Mouse (Mus musculus): ENCODE results near the gene Defb20. TPM values are rescaled to one million over a fixed set of nuclear protein-coding genes. Genes with fewer than 3 reads are reported as not detected.
A peak's percentile ranks its signal among the peaks of the same experiment; 100 is the strongest.
"Not testable (repeated sequence)": the region's sequence is repeated elsewhere in the genome, so short reads cannot be mapped to it uniquely, and the experiment has no call there.

The Defb20 gene
- polyA plus RNA-seq (2012; ENCODE audit: insufficient read depth, insufficient read length, missing spikeins), result not detected in 2 replicates

DNA sequence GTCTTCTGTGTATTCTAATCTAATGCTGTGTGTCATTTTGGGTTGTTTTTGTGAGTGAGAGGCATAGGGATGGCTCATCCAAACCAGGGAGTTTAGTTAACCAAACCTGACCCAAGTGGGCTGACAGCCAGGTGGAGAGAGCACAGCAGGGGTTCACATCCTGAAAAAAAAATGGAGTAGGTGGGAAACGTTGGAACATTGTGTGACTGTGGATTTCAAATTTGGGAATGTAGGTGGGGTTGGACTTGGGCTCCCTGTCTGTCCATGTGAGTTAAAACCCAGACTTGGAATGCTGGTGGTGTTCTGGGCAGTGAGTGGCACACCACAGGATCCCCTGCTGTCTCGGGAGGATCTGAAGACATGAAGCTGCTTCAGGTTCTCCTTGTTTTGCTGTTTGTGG lies at the start of gene Defb20:
Gene Defb20 (plus strand): TSS at position 301 of the 400 bp plus-strand sequence.
- no peak within 1 kb of the TSS for H3K4me3 ChIP-seq (ENCODE audit: insufficient read depth, low read length)
- H3K27ac ChIP-seq (ENCODE audit: insufficient read depth, low read depth, low read length), result no peak within 1 kb of the TSS
- no peak for TF ChIP-seq POLR2A (IDR thresholded peaks at IDR 0.05; ENCODE audit: borderline replicate concordance, low read depth, low read length)
- TF ChIP-seq CTCF (IDR thresholded peaks at IDR 0.05; ENCODE audit: low read depth, low read length), result no peak
- H3K4me1 ChIP-seq (ENCODE audit: control insufficient read depth, insufficient read depth, low read length), result peaks cover 7% of the 10 kb centered on the region; the same call in 1 of the 2 replicates

DNA sequence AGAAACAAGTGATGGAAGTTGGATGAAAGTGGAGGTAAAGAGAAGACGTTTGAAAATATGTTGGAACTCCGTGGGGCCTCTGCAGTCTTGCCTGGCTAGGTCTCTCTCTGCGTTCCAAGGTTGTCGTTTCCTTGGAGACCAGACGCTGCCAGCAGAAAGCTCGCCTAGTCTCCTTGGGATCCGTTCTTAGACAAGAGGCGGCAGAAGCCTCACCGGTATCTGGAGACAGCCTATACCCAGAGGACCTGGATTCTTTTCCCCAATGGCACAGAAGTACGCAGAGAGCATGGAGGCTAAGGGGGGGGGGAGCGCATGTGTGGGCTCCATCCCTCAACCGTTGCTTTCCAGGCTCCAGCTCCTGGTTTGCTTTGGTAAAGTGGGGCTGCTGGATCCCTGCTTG lies 49.4 kb upstream of the Defb20 start:
- H3K4me3 ChIP-seq (ENCODE audit: insufficient read depth, low read length), result no peak overlapping the region
- H3K27ac ChIP-seq (ENCODE audit: insufficient read depth, low read depth, low read length), result no peak overlapping the region
- TF ChIP-seq CTCF (IDR thresholded peaks at IDR 0.05; ENCODE audit: low read depth, low read length) (no peak), POLR2A (IDR thresholded peaks at IDR 0.05; ENCODE audit: borderline replicate concordance, low read depth, low read length) (no peak)
- no peaks in the 10 kb centered on the region for H3K4me1 ChIP-seq (ENCODE audit: control insufficient read depth, insufficient read depth, low read length)

DNA sequence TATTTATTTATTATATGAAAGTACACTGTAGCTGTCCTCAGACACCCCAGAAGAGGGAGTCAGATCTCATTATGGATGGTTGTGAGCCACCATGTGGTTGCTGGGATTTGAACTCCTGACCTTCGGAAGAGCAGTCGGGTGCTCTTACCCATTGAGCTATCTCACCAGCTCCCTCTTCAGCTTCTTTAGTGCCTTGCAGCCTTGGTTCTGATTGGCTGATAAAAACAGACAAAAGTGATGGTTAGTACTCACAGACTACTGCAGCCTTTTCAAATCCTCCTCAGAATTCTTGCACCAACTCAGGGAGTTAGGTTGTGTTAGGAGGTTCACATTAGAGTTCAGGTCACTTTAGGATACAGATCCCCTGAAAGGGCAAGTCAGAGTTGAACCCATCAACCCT lies 48.4 kb upstream of the Defb20 start:
- H3K4me3 ChIP-seq (ENCODE audit: insufficient read depth, low read length); H3K27ac ChIP-seq (ENCODE audit: insufficient read depth, low read depth, low read length); H3K4me1 ChIP-seq (ENCODE audit: control insufficient read depth, insufficient read depth, low read length): not testable (repeated sequence)

DNA sequence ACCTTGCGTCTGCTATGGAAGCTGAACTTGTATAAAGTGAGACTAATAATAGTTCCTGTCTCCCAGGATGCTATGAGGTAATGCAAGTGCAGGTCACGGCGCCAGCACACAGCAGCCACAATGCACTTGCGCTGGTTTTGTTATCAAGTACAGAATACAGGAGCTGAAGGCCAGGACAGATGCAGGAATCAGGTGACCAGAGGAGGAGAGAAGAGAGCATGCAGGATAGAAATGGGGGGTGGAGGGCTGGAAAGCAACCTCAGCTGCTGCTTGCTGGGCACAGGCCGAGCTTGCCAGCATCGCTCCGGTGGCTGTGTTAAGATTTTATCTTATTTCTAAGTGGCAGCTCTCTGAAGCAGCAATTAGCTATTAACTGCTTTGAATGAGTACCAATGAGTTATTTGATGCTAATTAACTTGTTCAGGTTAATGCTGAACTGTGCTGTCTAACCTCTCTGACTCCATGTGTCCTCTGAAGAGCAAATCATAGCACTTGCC lies 40.4 kb upstream of the Defb20 start:
- Histone ChIP-seq H3K27ac (ENCODE audit: insufficient read depth, low read depth, low read length) (no peak overlapping the region), H3K4me1 (ENCODE audit: control insufficient read depth, insufficient read depth, low read length) (no peaks in the 10 kb centered on the region), H3K4me3 (ENCODE audit: insufficient read depth, low read length) (no peak overlapping the region)
- no peak for TF ChIP-seq CTCF (IDR thresholded peaks at IDR 0.05; ENCODE audit: low read depth, low read length)
- TF ChIP-seq POLR2A (IDR thresholded peaks at IDR 0.05; ENCODE audit: borderline replicate concordance, low read depth, low read length), result no peak

DNA sequence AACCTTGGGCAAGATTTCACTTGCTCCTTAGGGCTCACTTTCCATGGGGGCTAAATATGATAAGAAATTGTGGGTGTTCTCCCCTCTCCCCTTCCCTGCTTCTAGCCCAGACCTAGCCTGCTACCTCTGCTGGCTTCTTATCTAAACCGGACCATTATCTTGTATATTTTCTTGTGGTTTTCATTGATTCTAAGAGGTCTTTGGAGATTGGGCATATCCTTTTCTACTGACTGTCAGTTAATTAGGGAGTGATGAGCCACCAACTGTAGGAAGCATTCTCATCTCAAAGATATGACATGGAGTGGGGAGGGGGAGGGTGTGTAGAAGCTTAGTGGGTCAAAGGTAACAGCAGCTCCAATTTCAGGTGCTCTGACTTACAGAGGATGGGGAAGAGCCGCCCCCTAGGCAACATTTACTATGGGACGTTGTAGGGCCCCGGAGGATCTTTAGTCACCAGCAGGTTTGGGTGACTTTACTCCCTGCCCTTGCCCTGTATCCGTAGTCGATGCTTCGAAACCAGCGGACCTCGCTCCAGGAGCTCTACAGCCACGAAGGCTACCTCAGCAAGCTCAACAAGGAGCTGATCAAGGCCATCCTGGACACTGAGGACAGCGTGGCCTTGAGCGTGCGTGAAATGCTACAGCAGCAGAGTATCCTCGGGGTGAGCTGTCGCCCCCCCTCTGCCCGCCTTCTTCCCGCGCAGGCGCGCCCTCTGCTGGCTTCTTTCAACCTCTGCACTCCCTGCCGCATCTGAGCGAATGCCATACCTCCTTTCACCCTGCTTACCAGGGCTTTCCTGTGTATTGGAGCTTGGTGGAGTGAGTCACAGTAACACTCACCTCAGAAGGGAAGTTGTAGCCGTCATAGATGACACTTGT lies 39.6 kb upstream of the Defb20 start:
- peak overlapping the region; percentile 19 for H3K4me3 ChIP-seq (ENCODE audit: insufficient read depth, low read length)
- TF ChIP-seq POLR2A (IDR thresholded peaks at IDR 0.05; ENCODE audit: borderline replicate concordance, low read depth, low read length) (no peak), CTCF (IDR thresholded peaks at IDR 0.05; ENCODE audit: low read depth, low read length) (peak; percentile 82)
- no peak overlapping the region for H3K27ac ChIP-seq (ENCODE audit: insufficient read depth, low read depth, low read length)
- no peaks in the 10 kb centered on the region for H3K4me1 ChIP-seq (ENCODE audit: control insufficient read depth, insufficient read depth, low read length)

DNA sequence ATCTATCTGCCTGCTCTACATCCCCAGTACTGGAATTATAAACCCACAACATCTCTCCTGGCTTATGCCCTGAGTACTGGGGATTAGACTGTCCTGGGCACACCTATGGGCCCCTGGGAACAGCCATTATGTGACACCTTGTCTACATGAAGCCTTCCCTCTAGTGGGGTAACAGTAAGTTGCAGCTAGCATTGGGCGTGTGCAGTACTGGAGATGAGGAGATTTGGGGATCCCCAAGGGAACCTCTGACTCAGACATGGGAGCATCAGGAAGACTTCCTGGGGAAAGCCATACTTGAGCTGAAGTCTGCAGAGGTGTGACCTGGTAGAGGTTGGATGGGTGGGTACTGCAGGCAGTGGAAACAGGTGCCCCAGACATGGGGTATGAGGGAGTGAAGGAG lies 37.9 kb upstream of the Defb20 start:
- no peak overlapping the region for H3K27ac ChIP-seq (ENCODE audit: insufficient read depth, low read depth, low read length)
- H3K4me1 ChIP-seq (ENCODE audit: control insufficient read depth, insufficient read depth, low read length), result no peaks in the 10 kb centered on the region
- no peak overlapping the region for H3K4me3 ChIP-seq (ENCODE audit: insufficient read depth, low read length)
- TF ChIP-seq CTCF (IDR thresholded peaks at IDR 0.05; ENCODE audit: low read depth, low read length) (no peak), POLR2A (IDR thresholded peaks at IDR 0.05; ENCODE audit: borderline replicate concordance, low read depth, low read length) (no peak)

DNA sequence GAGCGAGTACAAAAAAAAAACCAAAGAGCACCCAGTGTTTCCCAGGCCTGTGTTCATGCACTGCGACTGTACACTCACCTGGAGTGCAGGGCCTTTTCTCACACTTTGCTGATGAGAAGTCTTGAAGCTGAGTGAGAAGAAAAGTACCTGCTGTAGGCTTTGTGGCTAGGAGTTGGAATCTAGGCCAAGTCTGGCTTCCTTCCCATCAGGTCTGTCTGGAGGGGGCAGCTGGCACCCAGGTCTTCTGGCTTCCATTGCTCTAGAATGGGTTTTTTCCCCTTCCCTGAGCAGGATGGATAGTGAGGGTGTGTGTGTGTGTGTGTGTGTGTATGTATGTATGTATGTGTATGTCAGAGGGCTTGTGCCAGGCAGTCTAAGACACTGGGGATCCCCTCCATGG lies 37.0 kb upstream of the Defb20 start:
- Histone ChIP-seq H3K27ac (ENCODE audit: insufficient read depth, low read depth, low read length) (no peak overlapping the region), H3K4me1 (ENCODE audit: control insufficient read depth, insufficient read depth, low read length) (no peaks in the 10 kb centered on the region), H3K4me3 (ENCODE audit: insufficient read depth, low read length) (no peak overlapping the region)
- TF ChIP-seq POLR2A (IDR thresholded peaks at IDR 0.05; ENCODE audit: borderline replicate concordance, low read depth, low read length), result no peak
- TF ChIP-seq CTCF (IDR thresholded peaks at IDR 0.05; ENCODE audit: low read depth, low read length), result no peak

DNA sequence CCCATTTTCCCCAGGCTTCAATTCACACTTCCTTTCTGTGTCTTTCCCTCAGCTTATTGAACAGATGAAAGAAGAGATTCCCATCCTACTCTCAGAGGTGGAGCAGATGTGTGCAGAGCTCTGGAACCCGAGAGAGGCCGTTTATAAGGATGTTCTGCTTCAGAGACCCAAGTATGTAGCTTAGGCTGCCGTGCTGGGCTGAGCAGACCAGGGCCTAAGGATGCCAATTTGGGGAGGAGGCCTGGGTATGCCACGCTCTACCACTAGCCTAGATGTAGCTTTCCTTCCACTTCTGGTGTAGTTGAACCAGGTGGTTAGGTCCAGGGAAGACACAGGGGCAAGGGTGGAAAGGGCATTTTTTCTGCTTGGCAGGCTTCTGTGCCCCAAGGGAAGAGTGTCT lies 34.5 kb upstream of the Defb20 start:
- Histone ChIP-seq H3K4me3 (ENCODE audit: insufficient read depth, low read length) (no peak overlapping the region), H3K27ac (ENCODE audit: insufficient read depth, low read depth, low read length) (no peak overlapping the region), H3K4me1 (ENCODE audit: control insufficient read depth, insufficient read depth, low read length) (no peaks in the 10 kb centered on the region)
- TF ChIP-seq CTCF (IDR thresholded peaks at IDR 0.05; ENCODE audit: low read depth, low read length), result no peak
- TF ChIP-seq POLR2A (IDR thresholded peaks at IDR 0.05; ENCODE audit: borderline replicate concordance, low read depth, low read length), result no peak

DNA sequence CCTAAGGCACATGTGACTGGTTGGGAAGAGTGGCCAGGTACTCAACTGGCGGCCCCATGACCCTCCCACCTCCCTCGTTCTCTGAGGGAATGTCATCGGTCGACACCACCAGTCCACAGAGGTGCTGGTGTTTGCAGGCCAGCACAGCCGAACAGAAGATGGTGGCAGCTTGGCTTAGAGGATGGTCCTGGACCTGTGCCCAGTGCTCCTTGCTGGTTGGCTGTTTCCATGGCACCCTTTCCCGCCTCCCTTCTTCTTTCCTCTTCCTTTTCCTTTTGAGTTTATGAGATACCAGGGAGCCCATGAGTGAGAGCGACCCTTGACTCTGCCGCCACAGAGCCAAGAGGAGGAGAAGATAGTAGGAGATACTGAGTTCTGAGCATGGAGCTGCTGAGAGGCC lies 33.6 kb upstream of the Defb20 start:
- H3K27ac ChIP-seq (ENCODE audit: insufficient read depth, low read depth, low read length), result no peak overlapping the region
- H3K4me3 ChIP-seq (ENCODE audit: insufficient read depth, low read length), result no peak overlapping the region
- H3K4me1 ChIP-seq (ENCODE audit: control insufficient read depth, insufficient read depth, low read length), result no peaks in the 10 kb centered on the region
- TF ChIP-seq POLR2A (IDR thresholded peaks at IDR 0.05; ENCODE audit: borderline replicate concordance, low read depth, low read length), result no peak
- TF ChIP-seq CTCF (IDR thresholded peaks at IDR 0.05; ENCODE audit: low read depth, low read length), result no peak

DNA sequence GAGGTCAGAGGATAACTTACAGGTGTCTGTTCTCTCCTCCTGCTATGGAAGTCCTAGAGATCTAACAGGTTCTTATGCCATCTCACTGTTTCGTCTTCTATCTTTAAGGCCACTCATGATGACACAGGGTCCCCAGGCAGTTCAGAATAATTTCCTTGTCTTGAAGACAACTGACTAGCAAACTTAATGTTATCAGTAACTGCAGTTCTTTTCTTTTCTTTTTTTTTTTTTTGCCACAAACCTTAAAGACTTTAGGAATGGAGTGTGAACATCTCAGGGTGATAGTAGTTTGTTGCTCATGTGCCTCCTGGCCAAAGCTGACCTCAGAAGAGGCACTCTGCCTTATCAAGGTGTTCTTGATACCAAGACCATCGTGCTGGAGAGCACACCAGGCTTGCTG lies 30.2 kb upstream of the Defb20 start:
- Histone ChIP-seq H3K27ac (ENCODE audit: insufficient read depth, low read depth, low read length) (no peak overlapping the region), H3K4me1 (ENCODE audit: control insufficient read depth, insufficient read depth, low read length) (no peaks in the 10 kb centered on the region), H3K4me3 (ENCODE audit: insufficient read depth, low read length) (no peak overlapping the region)
- no peak for TF ChIP-seq CTCF (IDR thresholded peaks at IDR 0.05; ENCODE audit: low read depth, low read length)
- TF ChIP-seq POLR2A (IDR thresholded peaks at IDR 0.05; ENCODE audit: borderline replicate concordance, low read depth, low read length), result no peak

Measured in bone marrow macrophage, adult 2 months (primary cell).